Mouse (Mus musculus) Muller cell, postnatal 12 days (primary cell): ENCODE results near the gene Btbd35f10.
"Not testable (repeated sequence)": the region's sequence is repeated elsewhere in the genome, so short reads cannot be mapped to it uniquely, and the experiment has no call there.

Experiments
- DNase-seq: peaks from one replicate; pipeline ENCODE4 v3.0.0-alpha.2; 2015; ENCODE audit errors: inconsistent ontology term

Gene Btbd35f10

DNA sequence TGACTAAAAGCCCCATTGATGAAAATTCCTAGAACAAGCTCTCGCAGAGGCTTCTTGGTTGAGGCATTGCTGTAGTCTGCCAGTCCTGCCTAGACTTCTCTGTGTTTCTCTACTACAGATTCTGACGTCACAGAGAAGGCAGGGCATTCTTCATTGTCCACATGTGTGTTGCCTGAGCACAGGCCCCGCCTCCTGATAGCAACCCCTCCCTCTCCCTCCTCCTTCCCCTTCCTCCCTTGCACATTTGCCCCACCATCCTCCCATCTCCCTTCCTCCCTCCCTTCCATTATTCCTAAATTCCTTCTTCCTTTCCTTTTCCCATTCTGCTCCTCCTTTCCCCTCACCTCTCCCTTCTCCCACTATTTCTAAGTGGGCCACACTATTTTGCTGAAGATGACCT, at the start of gene Btbd35f10:
Gene Btbd35f10 (minus strand): TSS at position 101 of the 400 bp plus-strand sequence.
- not testable (repeated sequence) for DNase-seq
